Mouse (Mus musculus) testis, adult 2 months (tissue): ENCODE measurements around the gene Dnase1l2.

ENCODE experiments used
- CTCF ChIP-seq: fragments of 200-500 bp; IDR thresholded peaks from 2 replicates; pipeline ENCODE4 v1.5.1; 2012; ENCODE audit warnings: low read depth, mild to moderate bottlenecking, inconsistent platforms, low read length, moderate library complexity; ENCODE audit not compliant: control insufficient read depth, insufficient read depth, insufficient replicate concordance
- POLR2A ChIP-seq: fragments of 200-500 bp; IDR thresholded peaks from 2 replicates; pipeline ENCODE4 v1.6.1; 2012; ENCODE audit warnings: low read depth, mild to moderate bottlenecking, inconsistent platforms, low read length, moderate library complexity; ENCODE audit not compliant: control insufficient read depth

DNA sequence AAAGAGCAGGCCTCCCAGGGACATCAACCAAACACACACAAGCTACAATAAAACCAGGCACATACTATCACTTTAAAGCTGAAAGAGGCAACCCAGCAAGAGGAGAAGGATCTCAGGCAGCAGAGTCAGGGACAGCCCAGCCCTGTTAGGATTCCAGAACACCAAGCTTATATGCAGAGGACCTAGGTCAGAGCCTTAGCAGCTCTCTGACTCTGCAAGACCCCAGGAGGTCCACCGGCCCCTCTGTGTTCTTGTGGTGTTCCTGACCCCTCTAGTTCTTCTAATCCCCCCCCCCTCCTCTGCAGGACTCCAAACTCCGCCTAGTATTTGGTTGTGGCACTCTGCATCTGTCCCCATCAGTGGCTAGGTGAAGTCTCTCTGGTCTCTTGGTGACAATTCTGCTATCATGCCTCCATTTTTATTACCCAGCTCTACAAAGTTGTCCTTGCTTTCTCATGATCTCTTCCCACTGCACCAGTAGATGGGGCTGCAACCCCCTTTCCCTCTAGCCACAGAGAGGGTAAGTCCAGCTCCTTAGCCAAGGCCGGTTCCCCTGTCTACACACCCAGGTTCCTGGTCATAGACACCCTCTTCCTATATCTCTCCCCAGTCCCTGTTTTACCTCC lies 37.4 kb upstream of the Dnase1l2 start:
- TF ChIP-seq CTCF: no peak
- TF ChIP-seq POLR2A: no peak
